Mouse (Mus musculus) liver, embryonic 15.5 days (tissue): ENCODE data around the gene Nrp1. TPM values are rescaled to one million over a fixed set of nuclear protein-coding genes. Genes with fewer than 3 reads are reported as not detected.
A peak's percentile ranks its signal among the peaks of the same experiment; 100 is the strongest.

Source experiments
- ATAC-seq: fragments of 200-750 bp; cut with Nextera tagmentation; 2 replicates; pipeline ENCODE4 v1.8.0; 2017; ENCODE audit warnings: moderate number of reproducible peaks, mild to moderate bottlenecking, moderate library complexity; ENCODE audit not compliant: insufficient read depth
- H3K27ac ChIP-seq: fragments of 300-500 bp; sonication (generic); replicated peaks from 2 replicates; pipeline ENCODE4 v1.5.1; 2015; ENCODE audit warnings: mild to moderate bottlenecking, inconsistent platforms
- H3K27me3 ChIP-seq: fragments of 300-500 bp; sonication (generic); 2 replicates; pipeline ENCODE4 v1.6.1; 2015; ENCODE audit warnings: mild to moderate bottlenecking, inconsistent platforms
- H3K36me3 ChIP-seq: fragments of 300-500 bp; sonication (generic); replicated peaks from 2 replicates; pipeline ENCODE4 v1.6.1; 2015; ENCODE audit warnings: moderate library complexity, mild to moderate bottlenecking, inconsistent platforms
- H3K4me1 ChIP-seq: fragments of 300-500 bp; sonication (generic); replicated peaks from 2 replicates; pipeline ENCODE4 v1.6.1; 2015; ENCODE audit warnings: inconsistent platforms
- H3K4me2 ChIP-seq: fragments of 300-500 bp; sonication (generic); 2 replicates; pipeline ENCODE4 v1.6.1; 2015; ENCODE audit warnings: moderate library complexity, mild to moderate bottlenecking, inconsistent platforms
- H3K4me3 ChIP-seq: fragments of 300-500 bp; sonication (generic); replicated peaks from 2 replicates; pipeline ENCODE4 v1.5.1; 2015; ENCODE audit warnings: mild to moderate bottlenecking, inconsistent platforms
- H3K9ac ChIP-seq: fragments of 300-500 bp; sonication (generic); 2 replicates; pipeline ENCODE4 v1.6.1; 2015; ENCODE audit warnings: moderate library complexity, mild to moderate bottlenecking, inconsistent platforms
- H3K9me3 ChIP-seq: fragments of 300-500 bp; sonication (generic); replicated peaks from 2 replicates; pipeline ENCODE4 v1.6.1; 2016; ENCODE audit warnings: inconsistent platforms
- WGBS: fragments of 180-500 bp; shearing (Covaris S2); methylation state at CpG from one replicate; pipeline ENCODE4 v1.1.7; 2015; ENCODE audit warnings: mixed read lengths; ENCODE audit not compliant: insufficient replicate concordance; 5-methylcytosine and 5-hydroxymethylcytosine counted together
- polyA plus RNA-seq: library from polyadenylated mRNA; unstranded; fragments of >200 nt; fragmentation: Nextera tagmentation; extraction: Ambion mirVana; gene quantifications from 2 replicates; pipeline ENCODE4 v1.2.1, GENCODE M21; 2015

Gene Nrp1
- polyA plus RNA-seq, 1 experiment from 2014 or later: 11.2 TPM

- no peak overlapping the region for H3K9ac ChIP-seq
- no peak overlapping the region for H3K4me2 ChIP-seq
- 59% methylated on average over 1 of the region's 1 CpGs for WGBS
- no peaks in the 10 kb centered on the region for H3K36me3 ChIP-seq
- no peaks in the 10 kb centered on the region for H3K9me3 ChIP-seq
- no peak overlapping the region for H3K27ac ChIP-seq
- ATAC-seq: no peak
- H3K4me1 ChIP-seq: 0 out of 2 replicates have a peak, but pooled peaks cover 4% of the 10 kb centered on the region
- no peak overlapping the region for H3K4me3 ChIP-seq
- no peaks in the 10 kb centered on the region for H3K27me3 ChIP-seq
Observed at GRCm38 (mm10) chr8:128420402-128420801, 62.0 kb downstream of the Nrp1 start.

GRCm38 (mm10) chr8:128423813-128424212, 65.4 kb downstream of the Nrp1 start:
- Histone ChIP-seq H3K36me3 (no peaks in the 10 kb centered on the region), H3K4me1 (0 out of 2 replicates have a peak, but pooled peaks cover 4% of the 10 kb centered on the region)

GRCm38 (mm10) chr8:128424626-128425333, 66.4 kb downstream of the Nrp1 start:
- WGBS: 49% methylated on average over 7 of the region's 7 CpGs
- Histone ChIP-seq H3K4me3 (no peak overlapping the region), H3K4me1 (0 out of 2 replicates have a peak, but pooled peaks cover 4% of the 10 kb centered on the region), H3K9me3 (no peaks in the 10 kb centered on the region), H3K4me2 (no peak overlapping the region), H3K27ac (no peak overlapping the region), H3K36me3 (no peaks in the 10 kb centered on the region), H3K27me3 (no peaks in the 10 kb centered on the region), H3K9ac (no peak overlapping the region)
- ATAC-seq: peak; percentile 28; the same call in 1 of the 2 replicates

More at GRCm38 (mm10) chr8:128423813-128424212, 65.4 kb downstream of the Nrp1 start:
- Histone ChIP-seq H3K27ac (no peak overlapping the region), H3K9me3 (no peaks in the 10 kb centered on the region), H3K9ac (no peak overlapping the region), H3K4me2 (no peak overlapping the region), H3K4me3 (no peak overlapping the region), H3K27me3 (no peaks in the 10 kb centered on the region)
- ATAC-seq: no peak

GRCm38 (mm10) chr8:128427071-128427470, 68.7 kb downstream of the Nrp1 start:
- Histone ChIP-seq H3K9ac (no peak overlapping the region), H3K27ac (no peak overlapping the region), H3K9me3 (no peaks in the 10 kb centered on the region), H3K4me1 (0 out of 2 replicates have a peak, but pooled peaks cover 4% of the 10 kb centered on the region), H3K4me2 (no peak overlapping the region), H3K27me3 (no peaks in the 10 kb centered on the region), H3K36me3 (no peaks in the 10 kb centered on the region), H3K4me3 (no peak overlapping the region)
- 68% methylated on average over 3 of the region's 3 CpGs for WGBS
- no peak for ATAC-seq

GRCm38 (mm10) chr8:128428971-128429370, 70.6 kb downstream of the Nrp1 start:
- WGBS: 18% methylated on average over 1 of the region's 1 CpGs
- Histone ChIP-seq H3K9ac (no peak overlapping the region), H3K27ac (no peak overlapping the region), H3K27me3 (no peaks in the 10 kb centered on the region), H3K9me3 (no peaks in the 10 kb centered on the region), H3K4me3 (no peak overlapping the region), H3K36me3 (no peaks in the 10 kb centered on the region), H3K4me1 (0 out of 2 replicates have a peak, but pooled peaks cover 4% of the 10 kb centered on the region), H3K4me2 (no peak overlapping the region)
- ATAC-seq: no peak

GRCm38 (mm10) chr8:128431082-128431481, 72.7 kb downstream of the Nrp1 start:
- Histone ChIP-seq H3K4me1 (no peaks in the 10 kb centered on the region), H3K27ac (no peak overlapping the region), H3K36me3 (no peaks in the 10 kb centered on the region), H3K9me3 (no peaks in the 10 kb centered on the region), H3K27me3 (no peaks in the 10 kb centered on the region), H3K4me2 (no peak overlapping the region), H3K9ac (no peak overlapping the region), H3K4me3 (no peak overlapping the region)
- no peak for ATAC-seq
- WGBS: 72% methylated on average over 1 of the region's 1 CpGs

GRCm38 (mm10) chr8:128435749-128436148, 77.3 kb downstream of the Nrp1 start:
- Histone ChIP-seq H3K27me3 (no peaks in the 10 kb centered on the region), H3K4me2 (no peak overlapping the region), H3K4me1 (no peaks in the 10 kb centered on the region), H3K4me3 (no peak overlapping the region), H3K9ac (no peak overlapping the region), H3K27ac (no peak overlapping the region), H3K9me3 (no peaks in the 10 kb centered on the region), H3K36me3 (no peaks in the 10 kb centered on the region)
- WGBS: 61% methylated on average over 4 of the region's 4 CpGs
- ATAC-seq: no peak

- no peak for ATAC-seq
- 45% methylated on average over 12 of the region's 12 CpGs for WGBS
- Histone ChIP-seq H3K9me3 (no peaks in the 10 kb centered on the region), H3K27ac (no peak overlapping the region), H3K36me3 (no peaks in the 10 kb centered on the region), H3K27me3 (no peaks in the 10 kb centered on the region), H3K4me1 (no peaks in the 10 kb centered on the region), H3K4me2 (no peak overlapping the region), H3K4me3 (no peak overlapping the region), H3K9ac (no peak overlapping the region)
Observed at GRCm38 (mm10) chr8:128437156-128437825, 78.9 kb downstream of the Nrp1 start.

- Histone ChIP-seq H3K36me3 (no peaks in the 10 kb centered on the region), H3K4me1 (no peaks in the 10 kb centered on the region), H3K4me3 (no peak overlapping the region), H3K27me3 (no peaks in the 10 kb centered on the region), H3K27ac (no peak overlapping the region), H3K9ac (no peak overlapping the region), H3K4me2 (no peak overlapping the region), H3K9me3 (no peaks in the 10 kb centered on the region)
- no peak for ATAC-seq
- 69% methylated on average over 1 of the region's 1 CpGs for WGBS
Observed at GRCm38 (mm10) chr8:128441407-128441806, 83.0 kb downstream of the Nrp1 start.

GRCm38 (mm10) chr8:128445596-128445995, 87.2 kb downstream of the Nrp1 start:
- no peak overlapping the region for H3K4me2 ChIP-seq
- no peak overlapping the region for H3K27ac ChIP-seq
- H3K9ac ChIP-seq: no peak overlapping the region
- H3K27me3 ChIP-seq: no peaks in the 10 kb centered on the region
- WGBS: 38% methylated on average over 4 of the region's 4 CpGs
- no peaks in the 10 kb centered on the region for H3K36me3 ChIP-seq
- H3K4me1 ChIP-seq: no peaks in the 10 kb centered on the region
- ATAC-seq: no peak
- H3K4me3 ChIP-seq: no peak overlapping the region
- H3K9me3 ChIP-seq: no peaks in the 10 kb centered on the region

- WGBS: 56% methylated on average over 3 of the region's 3 CpGs
- Histone ChIP-seq H3K9ac (no peak overlapping the region), H3K4me2 (no peak overlapping the region), H3K4me3 (no peak overlapping the region), H3K36me3 (no peaks in the 10 kb centered on the region), H3K27ac (no peak overlapping the region), H3K27me3 (no peaks in the 10 kb centered on the region), H3K9me3 (no peaks in the 10 kb centered on the region), H3K4me1 (no peaks in the 10 kb centered on the region)
- ATAC-seq: no peak
Observed at GRCm38 (mm10) chr8:128446636-128447035, 88.2 kb downstream of the Nrp1 start.
